Comparison of ENCODE assay signal across 13 mouse cellular contexts in the genomic region with DNA sequence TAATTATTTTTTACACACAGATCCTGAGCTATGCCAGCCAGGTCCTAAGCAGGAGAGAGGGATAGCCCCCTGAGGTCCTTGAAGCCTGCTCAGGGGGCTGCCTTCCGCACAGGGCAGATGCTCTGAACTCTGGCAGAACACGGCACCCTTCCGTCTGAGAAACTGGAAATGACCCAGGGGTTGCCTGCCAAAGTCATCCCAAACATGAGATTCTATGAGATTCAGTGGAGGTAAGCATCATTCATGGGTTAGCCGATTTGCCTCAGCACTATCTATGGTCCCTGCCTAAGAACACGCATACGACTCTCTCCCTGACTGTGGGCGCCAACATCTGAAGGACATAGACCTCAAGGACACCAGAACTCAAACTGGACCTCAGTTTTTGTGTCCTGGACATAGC.
DNase-seq lines count a peak whose midpoint lies in the region.
"Had no signal": no experiment of that assay in that cellular context is flagged by ENCODE, and none has a peak within 500 bp of the region (broad histone marks: within the 10 kb centered on the region; RNA-seq: fewer than 3 reads in every experiment).

No protein-coding gene starts in this region.

- peak; percentile 22 for DNase-seq in adrenal gland, adult 2 months
- no peak for DNase-seq in adrenal gland, postnatal 25 days
- DNase-seq in adrenal gland, postnatal 36 days = peak; percentile 6 to 12
- no peak for DNase-seq in adrenal gland, postnatal 14 days
- DNase-seq in heart, adult 11 months = peak; percentile 60
- no peak for DNase-seq in heart, adult 9 months (ENCODE audit: low spot score in 2 of 2)
- DNase-seq: cerebellum, adult 11 months; cerebellum, adult 18-20 months; cerebellum, adult 8-10 months; cerebellum, adult 9-11 months; cerebellum, postnatal 14 days; cerebellum, postnatal 36 days; embryo, embryonic 11 days had no signal

Comparison
In these comparisons a context has a peak if more than half of its experiments do, and no peak if none do; other contexts are left out.
1. DNase-seq: peak in adrenal gland, adult 2 months (single experiment), adrenal gland, postnatal 36 days (2 of 2) and heart, adult 11 months (single experiment); none in adrenal gland, postnatal 25 days (single experiment), adrenal gland, postnatal 14 days (single experiment) and heart, adult 9 months (0 of 2).